ENCODE assay signal across 28 mouse cellular contexts in genomic region chr2:28289339-28289738, GRCm38 (mm10).
"Had no signal": no experiment of that assay in that cellular context is flagged by ENCODE, and none has a peak within 500 bp of the region (broad histone marks: within the 10 kb centered on the region; RNA-seq: fewer than 3 reads in every experiment).

No protein-coding gene starts in this region.

- H3K36me3 ChIP-seq: limb, embryonic 10.5 days; limb, embryonic 12.5 days; limb, embryonic 13.5 days; limb, embryonic 15.5 days; liver, embryonic 12.5 days; liver, embryonic 13.5 days; liver, embryonic 15.5 days; lung, embryonic 15.5 days; midbrain, embryonic 10.5 days; midbrain, embryonic 12.5 days; midbrain, embryonic 13.5 days; midbrain, embryonic 15.5 days had no signal

- H3K27ac ChIP-seq: left cerebral cortex, adult 2 months; limb, embryonic 10.5 days; limb, embryonic 12.5 days; limb, embryonic 13.5 days; limb, embryonic 15.5 days; liver, embryonic 12.5 days; liver, embryonic 13.5 days; liver, embryonic 14.5 days; liver, embryonic 15.5 days; lung, embryonic 15.5 days; macrophage; midbrain, embryonic 10.5 days; midbrain, embryonic 12.5 days; midbrain, embryonic 13.5 days; midbrain, embryonic 15.5 days had no signal

- H3K27me3 ChIP-seq: limb, embryonic 13.5 days; liver, embryonic 13.5 days; lung, embryonic 15.5 days; midbrain, embryonic 15.5 days had no signal

- H3K9me3 ChIP-seq: limb, embryonic 10.5 days; limb, embryonic 12.5 days; limb, embryonic 13.5 days; limb, embryonic 15.5 days; liver, embryonic 12.5 days; liver, embryonic 13.5 days; liver, embryonic 15.5 days; lung, embryonic 15.5 days; megakaryocyte, embryonic 14.5 days; midbrain, embryonic 10.5 days; midbrain, embryonic 12.5 days; midbrain, embryonic 13.5 days; midbrain, embryonic 15.5 days had no signal

- H3K4me2 ChIP-seq: limb, embryonic 12.5 days; limb, embryonic 13.5 days; limb, embryonic 15.5 days; liver, embryonic 11.5 days; liver, embryonic 12.5 days; liver, embryonic 13.5 days; liver, embryonic 15.5 days; lung, embryonic 14.5 days; lung, embryonic 15.5 days; midbrain, embryonic 12.5 days; midbrain, embryonic 13.5 days; midbrain, embryonic 15.5 days had no signal

- H3K4me3 ChIP-seq: left cerebral cortex, adult 2 months; limb, embryonic 10.5 days; limb, embryonic 12.5 days; limb, embryonic 13.5 days; limb, embryonic 15.5 days; liver, embryonic 12.5 days; liver, embryonic 13.5 days; liver, embryonic 15.5 days; lung, embryonic 15.5 days; megakaryocyte, embryonic 14.5 days; midbrain, embryonic 10.5 days; midbrain, embryonic 12.5 days; midbrain, embryonic 13.5 days; midbrain, embryonic 15.5 days had no signal

- DNase-seq: left cerebral cortex, postnatal 4 days; liver; liver, embryonic 13.5 days; liver, postnatal 0 days; lung, adult 18-20 months; lung, adult 2 months; lung, embryonic 14.5 days; lung, postnatal 10 days; lung, postnatal 14 days; lung, postnatal 36 days; lung, postnatal 4 days had no signal

- H3K9ac ChIP-seq: limb, embryonic 12.5 days; limb, embryonic 13.5 days; limb, embryonic 15.5 days; liver, embryonic 12.5 days; liver, embryonic 13.5 days; liver, embryonic 14.5 days; liver, embryonic 15.5 days; liver, postnatal 0 days; lung, embryonic 14.5 days; lung, embryonic 15.5 days; midbrain, embryonic 12.5 days; midbrain, embryonic 13.5 days; midbrain, embryonic 15.5 days had no signal

- H3K4me1 ChIP-seq: liver, embryonic 12.5 days; liver, embryonic 13.5 days; liver, embryonic 15.5 days; lung, embryonic 15.5 days had no signal

- ATAC-seq: liver, embryonic 12.5 days; liver, postnatal 0 days; lung, postnatal 0 days; midbrain, embryonic 13.5 days; midbrain, embryonic 15.5 days had no signal
